Mouse (Mus musculus) common myeloid progenitor, adult 5-6 weeks (primary cell): Measurements from ENCODE around the gene Strip2. TPM values are rescaled to one million over a fixed set of nuclear protein-coding genes. Genes with fewer than 3 reads are reported as not detected.

Source experiments
- ATAC-seq: replicated peaks from 2 replicates; pipeline ENCODE4 v1.8.0; 2016; ENCODE audit warnings: low read depth, mild to moderate bottlenecking, moderate TSS enrichment, inconsistent platforms; ENCODE audit not compliant: poor library complexity, severe bottlenecking
- total RNA-seq: library from RNA; stranded (forward); fragments of 200-1000, 187-1606 nt; gene quantifications from 2 replicates; pipeline ENCODE4 v1.2.3, GENCODE M21; 2017

Gene Strip2
- 0.69 TPM in 1 of 2 replicates, not detected in the other for total RNA-seq

DNA sequence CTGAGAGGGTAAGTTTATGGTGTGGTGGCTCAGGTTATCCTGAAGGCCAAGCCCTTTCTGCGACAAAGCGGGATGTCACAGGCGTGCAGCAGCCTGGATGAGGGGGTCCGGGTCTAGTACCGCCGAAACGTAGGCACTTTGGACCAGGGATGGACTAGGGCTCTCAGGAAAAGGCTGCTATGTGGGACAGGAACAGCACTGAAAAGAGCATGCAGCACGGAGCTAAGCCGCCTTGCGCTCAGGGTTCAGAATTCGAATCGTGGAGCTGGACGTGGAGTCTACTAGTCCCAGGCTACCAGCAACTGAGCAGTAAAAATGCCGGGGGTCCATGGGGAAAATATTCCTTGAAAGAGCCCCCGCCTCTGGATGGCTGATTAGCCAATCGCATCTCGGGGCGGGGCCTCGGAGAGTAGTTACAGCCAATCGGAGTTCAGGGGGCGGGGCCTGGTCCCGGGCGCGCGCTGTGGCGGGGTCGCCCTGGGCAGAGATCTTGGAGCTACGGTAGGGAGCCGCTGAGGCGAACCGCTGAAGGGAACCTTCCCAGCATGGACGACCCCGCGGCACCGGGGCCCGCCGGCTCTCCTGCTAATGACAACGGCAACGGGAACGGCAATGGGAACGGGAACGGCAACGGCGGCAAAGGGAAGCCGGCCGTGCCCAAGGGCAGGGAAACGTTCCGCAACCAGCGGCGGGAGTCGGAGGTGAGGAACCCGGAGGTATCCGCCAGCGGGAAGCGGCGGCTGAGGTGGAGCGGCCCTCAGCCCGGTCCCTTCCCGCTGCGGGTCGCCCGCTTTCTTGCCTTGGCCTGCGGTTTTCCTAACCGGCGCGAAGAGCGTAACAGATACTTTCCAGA, at the start of gene Strip2:
TSS of gene Strip2 (plus strand) at position 483 of the 853 bp plus-strand sequence.
- peak; percentile 96 for ATAC-seq

DNA sequence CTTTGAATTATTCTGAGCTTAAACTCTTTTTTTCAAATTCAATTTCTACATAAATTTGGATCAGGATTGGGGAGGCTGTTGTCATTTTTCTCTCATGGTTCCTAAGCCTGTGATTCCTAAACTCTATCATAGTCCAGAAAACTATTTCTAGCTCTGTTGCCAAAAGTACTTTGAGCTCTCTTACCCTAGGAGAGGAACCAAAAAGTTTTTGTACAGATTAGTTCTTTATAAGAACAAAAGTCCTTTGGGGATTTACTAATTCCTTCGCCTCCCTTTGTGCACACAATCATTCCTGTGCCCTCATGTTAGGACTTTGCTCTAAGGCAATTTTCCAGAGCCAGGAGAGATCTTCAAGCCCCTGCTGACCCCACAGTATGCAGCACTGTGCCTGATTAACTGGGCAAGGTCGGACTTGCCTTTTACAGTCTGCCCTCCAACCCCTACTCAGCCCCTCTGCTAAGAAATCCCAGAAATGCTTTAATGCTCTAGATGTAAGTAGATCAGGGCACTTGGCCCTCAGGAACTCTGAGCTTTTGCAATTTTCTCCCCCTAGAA, 48.4 kb upstream of the Strip2 start:
- ATAC-seq: no peak

DNA sequence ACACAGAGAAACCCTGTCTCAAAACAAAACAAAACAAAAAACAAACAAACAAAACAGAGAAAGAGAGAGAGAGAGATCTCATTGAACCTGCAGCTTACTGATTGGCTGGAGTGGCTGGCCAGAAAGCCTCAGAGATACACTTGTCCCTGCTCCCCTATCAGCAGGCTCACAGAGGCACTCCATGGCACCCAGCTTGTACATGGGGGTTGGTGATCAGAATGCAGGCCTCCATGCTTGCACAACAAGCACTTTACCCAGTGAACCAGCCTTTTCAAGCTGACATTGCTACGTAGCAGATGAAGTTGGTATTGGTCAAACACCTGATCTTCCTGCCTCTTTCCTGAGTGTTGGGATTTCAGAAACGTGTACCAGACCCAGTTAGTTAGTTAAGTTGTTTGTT, 43.2 kb upstream of the Strip2 start:
- ATAC-seq: no peak

DNA sequence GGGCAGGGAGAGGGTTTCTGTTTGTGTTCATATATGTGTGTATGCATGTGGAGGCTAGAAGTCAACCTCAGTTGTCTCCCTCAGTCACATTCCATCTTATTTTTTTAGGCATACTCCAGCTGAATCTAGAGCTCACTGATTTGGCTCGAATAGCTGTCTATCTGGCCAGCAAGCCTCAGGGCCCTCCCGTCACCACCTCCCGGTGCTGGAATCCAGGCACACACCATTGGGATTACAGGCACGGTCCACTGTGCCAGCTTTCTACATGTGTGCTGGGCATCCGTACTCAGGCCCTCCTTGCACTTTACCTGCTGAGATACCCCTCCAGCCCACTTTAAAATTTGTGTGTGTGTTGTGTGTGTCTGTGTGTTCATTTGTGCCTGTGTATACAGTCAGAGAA, 41.2 kb upstream of the Strip2 start:
- ATAC-seq: no peak

DNA sequence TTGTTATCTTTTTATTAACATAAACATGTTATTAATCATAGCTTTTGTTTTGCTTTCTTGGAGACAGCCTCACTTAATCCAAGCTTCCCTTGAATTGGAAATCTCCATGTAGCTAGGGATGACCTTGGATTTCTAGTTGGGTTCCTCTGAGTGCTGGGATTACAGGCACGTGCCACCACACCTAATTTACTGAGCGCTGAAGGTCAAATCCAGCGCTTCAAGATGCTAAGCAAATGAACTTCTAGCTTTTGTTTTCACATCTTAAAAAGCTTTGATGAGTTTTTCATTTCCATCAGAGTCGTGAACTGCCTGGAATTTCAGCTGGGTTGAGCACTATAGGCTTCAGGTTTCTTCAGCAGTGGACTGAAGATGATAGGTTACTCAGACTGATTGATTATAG, 40.0 kb upstream of the Strip2 start:
- ATAC-seq: no peak

DNA sequence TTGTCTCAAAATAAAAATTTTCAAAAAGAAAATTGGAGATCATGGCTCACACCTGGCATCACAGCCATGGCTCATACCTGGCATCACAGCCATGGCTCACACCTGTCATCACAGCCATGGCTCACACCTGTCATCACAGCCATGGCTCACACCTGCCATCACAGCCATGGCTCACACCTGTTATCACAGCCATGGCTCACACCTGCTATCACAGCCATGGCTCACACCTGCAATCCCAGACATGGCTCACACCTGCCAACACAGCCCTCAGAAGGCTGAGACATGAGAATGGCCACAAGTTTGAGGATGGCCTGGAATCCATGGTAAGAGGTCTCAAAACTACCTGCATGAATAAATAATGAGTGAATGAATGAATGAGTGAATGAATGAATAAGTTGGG, 37.2 kb upstream of the Strip2 start:
- ATAC-seq: no peak

DNA sequence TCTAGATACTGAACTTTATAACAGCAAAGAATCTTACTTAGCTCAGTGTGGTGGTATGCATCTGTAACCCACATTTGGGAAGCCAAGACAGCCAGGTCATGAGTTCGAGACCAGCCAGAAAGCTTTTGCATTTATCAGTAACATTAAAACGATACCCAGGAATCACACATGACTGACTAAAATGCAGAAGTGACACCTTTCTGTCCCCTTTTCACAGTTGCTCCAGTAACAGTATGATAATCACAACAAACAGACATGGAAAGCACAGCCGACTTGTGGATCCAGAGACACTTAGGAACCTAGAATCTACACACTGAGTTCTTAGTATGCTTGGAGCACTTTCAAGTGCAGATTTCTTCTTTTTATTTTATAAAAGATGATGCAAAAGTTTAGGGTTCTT, 36.0 kb upstream of the Strip2 start:
- no peak for ATAC-seq

DNA sequence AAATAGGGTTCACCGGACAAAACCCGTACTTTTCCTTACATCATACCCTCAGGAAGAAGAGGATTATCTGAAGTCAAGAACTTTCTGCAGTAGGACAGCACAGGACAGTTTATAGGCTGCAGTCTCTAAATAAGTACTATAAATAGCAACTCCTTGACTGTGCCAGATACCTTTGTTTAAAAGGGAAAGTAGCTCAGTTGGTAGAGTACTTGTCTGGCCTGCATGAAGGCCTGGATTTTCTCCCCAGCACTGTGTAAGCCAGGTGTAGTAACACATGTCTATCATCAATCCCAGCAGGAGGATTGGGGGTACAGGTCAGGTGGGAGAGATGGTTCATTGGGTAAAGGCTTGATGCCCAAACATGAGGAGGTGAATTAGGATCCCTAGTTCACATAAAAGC, 34.9 kb upstream of the Strip2 start:
- no peak for ATAC-seq

DNA sequence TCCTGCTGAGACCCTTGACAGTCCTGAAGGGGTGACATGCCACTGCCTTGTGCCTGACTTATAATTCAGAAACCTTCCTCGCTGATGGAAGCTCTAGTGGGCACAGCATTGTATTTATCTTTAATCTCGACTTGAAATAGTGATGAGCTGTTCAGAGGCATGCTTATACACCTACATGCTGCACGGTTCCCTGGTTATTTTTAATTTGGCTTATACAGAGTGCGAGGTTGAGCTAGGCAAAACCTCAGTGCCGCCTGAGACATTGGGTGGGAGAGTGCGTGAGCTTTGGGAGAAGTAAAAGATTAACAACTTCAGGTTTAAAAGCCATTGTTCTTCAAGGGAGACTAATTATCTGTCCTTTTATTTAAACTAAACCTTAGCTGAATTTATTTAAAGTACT, 33.9 kb upstream of the Strip2 start:
- no peak for ATAC-seq

DNA sequence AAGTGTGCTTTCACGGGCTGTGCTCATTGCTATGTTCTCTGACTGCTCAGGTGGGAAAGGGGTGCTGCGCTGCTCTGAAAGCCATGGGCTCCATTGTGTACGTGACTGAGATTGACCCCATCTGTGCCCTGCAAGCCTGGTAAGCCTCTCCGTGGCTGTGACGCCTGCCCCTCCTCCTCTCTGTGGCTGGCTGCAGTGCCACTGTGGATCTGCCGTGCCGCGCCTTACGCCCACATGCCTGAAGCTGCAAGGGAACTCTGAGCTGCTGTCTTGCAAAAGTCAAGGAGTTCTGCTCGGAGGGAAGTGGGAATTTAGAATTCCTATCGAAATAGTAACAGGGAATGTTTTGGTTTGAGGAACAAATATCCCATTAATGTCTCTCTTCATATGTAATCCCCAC, 25.7 kb upstream of the Strip2 start:
- ATAC-seq: no peak

DNA sequence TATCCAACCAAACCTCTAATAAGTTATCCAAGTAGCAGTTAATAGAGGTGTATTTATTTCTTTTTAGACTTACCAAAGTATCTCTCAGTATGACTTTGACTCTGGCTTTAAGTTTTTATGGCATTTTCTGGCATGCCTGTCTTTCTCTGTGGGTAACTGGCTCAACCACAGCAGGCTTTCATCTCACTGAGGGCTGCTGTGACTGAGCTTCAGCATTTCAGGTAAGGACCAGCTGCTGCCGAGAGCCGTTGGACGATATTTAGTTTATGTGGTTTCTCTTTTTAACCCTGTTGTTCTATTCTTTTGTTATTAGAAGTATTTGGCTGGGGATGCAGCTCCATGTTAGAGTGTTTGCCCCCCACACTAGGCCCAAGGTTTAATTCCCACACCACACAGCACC, 19.8 kb upstream of the Strip2 start:
- ATAC-seq: no peak

DNA sequence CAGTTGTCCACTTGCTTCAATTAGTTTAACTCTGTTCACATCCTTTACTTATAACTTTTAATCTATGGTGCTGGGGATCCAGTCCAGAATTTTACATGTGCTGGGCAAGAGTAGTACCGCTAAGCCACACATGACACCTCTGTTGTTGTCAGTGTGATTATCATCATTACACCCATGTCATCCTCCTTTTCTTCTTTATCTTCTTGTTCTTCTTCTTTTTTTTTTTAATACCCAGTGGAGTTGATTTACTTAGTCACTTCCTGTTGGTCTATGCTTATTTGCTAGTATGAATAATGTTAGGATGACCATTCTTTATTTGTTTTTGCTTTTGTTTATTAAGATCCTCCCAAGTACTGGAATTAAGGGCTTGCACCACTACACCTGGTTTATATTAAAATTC, 15.4 kb upstream of the Strip2 start:
- ATAC-seq: no peak

DNA sequence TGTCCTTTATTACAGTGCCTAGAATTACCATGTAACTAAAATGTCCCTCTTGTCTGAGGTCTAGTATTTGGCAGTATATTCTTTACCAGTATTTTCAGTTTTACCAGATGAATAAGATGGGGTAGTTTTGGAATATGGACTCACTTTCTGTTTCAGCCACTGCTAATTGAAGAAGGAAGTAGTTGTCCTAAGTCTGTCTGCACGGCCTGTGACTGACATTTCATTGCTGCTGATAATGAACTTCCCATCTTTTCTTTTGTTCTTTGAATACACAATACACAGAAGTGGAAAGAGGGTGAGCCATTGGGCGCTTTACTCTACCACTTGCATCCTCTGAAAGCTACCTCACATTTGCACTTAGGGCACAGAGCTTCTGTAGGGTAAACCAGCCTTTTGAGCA, 14.6 kb upstream of the Strip2 start:
- ATAC-seq: no peak

DNA sequence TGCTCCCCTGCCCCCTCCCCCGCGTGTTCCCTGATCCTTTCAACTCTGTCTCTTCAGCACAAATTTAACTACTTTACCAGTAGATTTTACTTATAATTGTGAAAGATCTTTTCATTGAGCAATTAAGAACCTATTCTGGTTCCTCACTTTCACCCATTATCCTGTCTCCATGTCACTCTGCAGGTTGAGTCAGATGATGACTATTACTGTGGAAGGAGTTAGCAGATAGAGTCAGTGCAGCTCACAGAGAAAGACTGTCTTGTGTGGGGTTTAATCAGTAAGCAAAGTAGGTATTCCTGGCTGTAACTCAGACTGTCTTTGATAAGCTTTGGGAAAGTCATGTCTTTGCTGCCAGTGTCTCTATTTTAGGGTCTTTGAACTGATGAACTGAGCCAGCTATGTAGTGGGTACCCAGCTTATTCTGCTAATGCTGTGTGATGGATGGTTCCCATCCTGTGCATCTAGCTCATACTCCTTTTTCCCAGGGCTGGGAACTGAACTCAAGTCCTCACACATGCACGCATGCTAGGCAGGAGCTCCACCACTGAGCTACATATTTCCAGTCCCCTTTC, 13.4 kb upstream of the Strip2 start:
- ATAC-seq: no peak

DNA sequence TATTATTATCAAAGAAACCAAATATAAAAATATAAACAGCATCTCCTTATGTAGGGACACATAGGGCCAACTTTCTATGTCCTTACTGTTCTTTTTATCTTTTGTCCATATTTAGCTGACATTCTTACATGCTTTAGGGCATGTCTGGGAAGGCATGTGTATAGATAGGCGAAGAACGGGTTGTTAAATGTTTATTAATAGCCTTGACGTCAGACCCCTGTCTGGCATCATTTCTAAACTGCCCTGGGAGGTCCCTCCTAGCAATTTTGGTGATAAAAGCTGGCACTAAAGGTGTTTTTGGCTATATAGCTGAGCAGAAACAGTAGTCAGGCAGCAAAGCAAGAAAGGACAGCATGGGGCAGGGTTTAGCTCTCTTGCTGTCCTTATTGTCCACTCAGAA, 12.5 kb upstream of the Strip2 start:
- no peak for ATAC-seq

DNA sequence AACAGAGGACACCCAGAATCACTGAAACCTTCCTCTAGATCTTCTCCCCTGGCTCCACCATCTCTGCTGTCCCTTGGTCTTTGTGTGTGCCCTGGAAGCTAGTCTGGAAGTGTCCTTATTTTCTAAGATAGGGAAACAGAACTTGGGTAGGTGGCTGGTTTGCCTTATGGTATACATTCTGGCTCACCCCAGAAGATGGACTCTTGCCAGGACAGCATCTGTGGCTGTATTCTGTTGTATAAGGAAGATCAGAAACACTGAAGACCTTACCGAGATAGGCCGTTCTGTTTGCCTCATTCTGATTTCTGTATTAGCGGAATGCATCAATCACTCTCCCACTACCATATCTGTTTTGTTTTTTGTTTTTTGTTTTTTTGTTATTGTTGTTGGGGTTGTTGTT, 6.2 kb upstream of the Strip2 start:
- no peak for ATAC-seq

DNA sequence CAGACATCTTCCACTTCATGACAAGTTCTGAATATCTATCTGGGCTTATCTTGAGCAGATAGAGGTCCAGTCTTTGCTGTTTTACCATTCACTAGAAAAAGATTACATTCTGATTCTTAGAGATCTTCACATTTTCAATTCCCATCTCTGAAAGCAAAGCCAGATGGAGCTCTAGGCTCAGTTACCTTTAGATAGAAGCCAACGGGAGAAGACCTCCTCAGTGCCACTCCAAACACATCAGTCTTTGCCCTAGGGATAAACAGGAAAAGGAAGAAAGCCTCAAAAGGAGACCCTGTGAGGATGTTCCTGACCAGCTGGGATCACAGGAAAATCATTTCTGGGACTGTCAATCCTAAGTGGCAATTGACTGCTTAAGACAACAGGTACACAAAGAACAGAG, 3.1 kb upstream of the Strip2 start:
- no peak for ATAC-seq

DNA sequence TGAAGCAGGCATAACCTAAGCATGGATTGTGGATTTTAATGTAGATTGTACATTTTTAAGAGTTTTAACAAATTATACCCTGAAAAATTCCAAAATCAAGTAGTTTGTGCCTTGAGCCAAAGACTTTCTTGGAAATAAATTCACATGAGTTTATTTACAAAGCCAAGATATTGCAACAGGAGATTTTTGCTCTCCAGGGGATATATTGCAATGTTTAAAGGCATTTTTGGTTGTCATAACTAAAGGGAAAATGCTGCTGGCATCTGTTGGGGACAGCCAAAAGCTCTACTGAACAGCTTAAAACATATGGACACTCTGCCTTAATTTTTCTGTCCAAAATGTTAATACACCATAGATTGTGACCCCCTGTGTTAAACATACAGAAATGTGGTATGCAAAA, 2.7 kb upstream of the Strip2 start:
- ATAC-seq: no peak

DNA sequence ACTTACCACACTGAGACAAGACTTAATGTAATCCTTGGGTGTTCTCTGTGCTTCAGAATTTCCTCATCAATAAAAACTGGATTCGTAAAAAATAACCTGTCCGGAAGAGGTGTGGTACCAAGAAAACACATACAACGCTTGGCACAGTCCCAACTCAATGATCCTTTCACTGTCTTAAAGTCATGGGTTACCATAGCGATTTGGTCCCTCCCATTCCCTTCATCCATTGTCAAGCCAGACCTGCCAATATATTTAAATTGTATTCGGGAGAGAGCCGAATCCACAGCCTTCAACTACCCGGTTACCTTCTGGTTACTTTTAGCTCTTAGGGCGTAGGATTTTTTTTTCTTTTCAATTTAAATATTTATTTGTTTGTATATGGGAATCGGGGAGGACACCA, 976 bp upstream of the Strip2 start:
- ATAC-seq: no peak

DNA sequence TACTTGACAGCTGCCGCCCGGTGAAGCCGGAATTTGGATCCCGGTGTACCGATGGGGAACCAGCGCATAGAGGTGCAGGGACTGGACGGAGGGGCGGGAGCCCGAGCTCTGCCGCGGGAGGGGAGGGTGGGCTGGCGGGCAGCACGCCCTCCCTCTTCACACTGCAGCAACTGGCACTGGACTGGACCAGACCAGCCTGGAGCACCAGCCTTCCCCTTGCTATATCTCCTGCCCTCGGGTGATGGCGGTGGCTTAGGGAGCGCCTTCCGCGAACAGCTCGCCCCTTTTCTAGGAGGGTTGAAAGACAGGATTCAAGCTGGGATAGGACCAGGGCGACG, 540 bp downstream of the Strip2 start:
- ATAC-seq: peak; percentile 17; the same call in 1 of the 2 replicates

DNA sequence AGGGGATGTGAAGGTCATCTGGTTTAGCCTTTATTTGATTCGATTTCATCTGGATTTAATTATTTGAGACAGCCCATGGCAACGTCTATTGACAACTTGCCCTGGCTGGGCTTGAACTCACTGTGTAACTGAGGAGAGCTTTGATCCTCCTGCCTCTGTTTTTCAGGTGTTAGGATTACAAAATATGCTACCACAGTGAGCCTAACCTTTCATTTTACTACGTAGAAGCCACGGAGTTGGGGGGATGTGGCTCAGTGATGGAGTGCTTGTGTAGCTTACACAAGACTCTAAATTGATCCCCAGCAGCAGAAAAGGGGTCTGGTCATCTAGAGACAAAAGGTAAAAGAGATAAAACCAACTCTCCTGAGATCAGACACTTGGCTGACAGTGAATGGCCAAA, 1.1 kb downstream of the Strip2 start:
- ATAC-seq: no peak

DNA sequence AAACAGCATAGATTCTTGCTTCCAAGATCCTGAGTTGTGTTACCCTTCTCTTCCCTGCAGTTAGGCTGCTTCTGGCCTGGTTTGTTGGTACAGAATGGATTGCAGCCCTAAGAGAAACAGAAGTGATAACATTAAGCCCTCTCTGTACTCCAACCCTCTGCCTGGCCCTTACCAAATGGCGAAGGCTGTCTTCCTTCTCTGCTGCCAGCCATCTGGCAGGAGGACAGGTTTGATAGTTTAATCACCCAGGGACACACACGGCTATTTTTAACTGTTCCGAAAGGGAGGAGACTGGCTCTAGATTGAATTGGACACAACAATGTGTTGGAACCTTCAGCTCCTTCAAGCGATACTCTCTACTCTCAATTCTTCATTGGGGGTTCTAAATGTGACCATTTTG, 6.7 kb downstream of the Strip2 start:
- ATAC-seq: no peak
